Mouse (Mus musculus) lung, embryonic 14.5 days (tissue): ENCODE measurements around the gene Asb10. TPM values are rescaled to one million over a fixed set of nuclear protein-coding genes. Genes with fewer than 3 reads are reported as not detected.
"Not testable (repeated sequence)": the region's sequence is repeated elsewhere in the genome, so short reads cannot be mapped to it uniquely, and the experiment has no call there.

Experiments used
- ATAC-seq: fragments of 200-750 bp; cut with Nextera tagmentation; 2 replicates; pipeline ENCODE4 v1.8.0; 2017; ENCODE audit warnings: mild to moderate bottlenecking, moderate TSS enrichment, moderate library complexity; ENCODE audit not compliant: insufficient read depth
- DNase-seq: peaks from one replicate; pipeline ENCODE4 v3.0.0-alpha.2; 2015
- H3K27ac ChIP-seq: fragments of 300-500 bp; sonication (generic); 2 replicates; pipeline ENCODE4 v1.5.1; 2014; ENCODE audit warnings: low read depth, mild to moderate bottlenecking, moderate library complexity
- H3K27me3 ChIP-seq: fragments of 300-500 bp; sonication (generic); 2 replicates; pipeline ENCODE4 v1.6.1; 2014; ENCODE audit warnings: low read length, control low read depth; ENCODE audit not compliant: insufficient read depth
- H3K36me3 ChIP-seq: fragments of 300-500 bp; sonication (generic); 2 replicates; pipeline ENCODE4 v1.6.1; 2014; ENCODE audit warnings: control low read depth; ENCODE audit not compliant: insufficient read depth
- H3K4me1 ChIP-seq: fragments of 300-500 bp; sonication (generic); 2 replicates; pipeline ENCODE4 v1.6.1; 2014; ENCODE audit warnings: antibody characterized with exemption, control low read depth; ENCODE audit not compliant: insufficient read depth
- H3K4me2 ChIP-seq: fragments of 300-500 bp; sonication (generic); 2 replicates; pipeline ENCODE4 v1.6.1; 2014; ENCODE audit warnings: mild to moderate bottlenecking
- H3K4me3 ChIP-seq: fragments of 300-500 bp; sonication (generic); 2 replicates; pipeline ENCODE4 v1.5.1; 2014; ENCODE audit warnings: low read depth, low read length
- H3K9ac ChIP-seq: fragments of 300-500 bp; sonication (generic); 2 replicates; pipeline ENCODE4 v1.6.1; 2014
- H3K9me3 ChIP-seq: fragments of 300-500 bp; sonication (generic); 2 replicates; pipeline ENCODE4 v1.6.1; 2016; ENCODE audit warnings: low read depth, low read length, control low read depth
- CTCF ChIP-seq: IDR thresholded peaks from 2 replicates; pipeline ENCODE4 v1.5.1; 2016; ENCODE audit warnings: antibody characterized with exemption, low read depth
- WGBS: fragments of 180-500 bp; shearing (Covaris S2); extraction: QIAGEN DNeasy Blood & Tissue Kit; methylation state at CpG from one replicate; pipeline ENCODE4 v1.1.7; 2014; 5-methylcytosine and 5-hydroxymethylcytosine counted together
- polyA plus RNA-seq: library from polyadenylated mRNA; unstranded; fragments of >200 nt; fragmentation: Nextera tagmentation; extraction: Ambion mirVana; gene quantifications from 2 replicates; pipeline ENCODE4 v1.2.1, GENCODE M21; 2014

Asb10 gene
- polyA plus RNA-seq, 1 experiment from 2014 or later, result 0.29 TPM

GRCm38 (mm10) chr5:24577183-24577929 is 36.6 kb upstream of the Asb10 start, which contains the start of gene Abcf2:
Gene Abcf2, minus strand, starts transcription at chr5:24577467.
- no peak for TF ChIP-seq CTCF
- Histone ChIP-seq H3K27ac (peak within 1 kb of the TSS; percentile 90), H3K4me1 (peaks cover 5% of the 10 kb centered on the region; the same call in 1 of the 2 replicates), H3K9ac (peak within 1 kb of the TSS; percentile 60), H3K27me3 (no peaks in the 10 kb centered on the region), H3K9me3 (no peaks in the 10 kb centered on the region), H3K36me3 (peaks cover 28% of the 10 kb centered on the region), H3K4me2 (peak within 1 kb of the TSS; percentile 74), H3K4me3 (peak within 1 kb of the TSS; percentile 66)
- DNase-seq, result peak; percentile 100
- ATAC-seq, result peak; percentile 97
- under 1% methylated on average over 48 of the region's 48 CpGs for WGBS

DNA sequence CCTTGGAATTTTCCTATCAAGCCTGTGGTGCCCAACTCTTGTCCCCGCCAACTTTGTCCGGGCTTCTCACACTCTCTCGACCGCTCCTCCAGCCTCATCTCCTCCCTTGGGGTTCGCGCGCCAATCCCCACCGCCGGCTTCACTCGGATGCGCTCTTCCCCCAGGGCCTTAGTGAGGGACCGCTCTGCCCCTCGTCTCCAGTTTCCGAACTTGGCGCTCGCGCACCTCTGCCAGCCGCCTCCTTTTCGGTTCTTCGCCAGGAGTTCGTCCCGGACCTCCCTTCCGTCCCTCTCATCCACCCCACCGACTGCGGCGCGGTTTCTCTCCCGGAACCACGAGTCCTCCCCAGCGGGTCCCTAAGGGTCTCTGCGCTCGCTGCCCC is 36.0 kb upstream of the Asb10 start:
- no peak for TF ChIP-seq CTCF
- Histone ChIP-seq H3K27me3 (no peaks in the 10 kb centered on the region), H3K4me1 (peaks cover 5% of the 10 kb centered on the region; the same call in 1 of the 2 replicates), H3K9ac (peak overlapping the region; percentile 60), H3K4me2 (peak overlapping the region; percentile 74), H3K9me3 (no peaks in the 10 kb centered on the region), H3K36me3 (peaks cover 34% of the 10 kb centered on the region), H3K27ac (peak overlapping the region; percentile 48; the same call in 1 of the 2 replicates), H3K4me3 (peak overlapping the region; percentile 66)
- WGBS, result under 1% methylated on average over 32 of the region's 32 CpGs
- DNase-seq, result peak; percentile 61
- ATAC-seq, result peak; percentile 41

- ATAC-seq (no peak), DNase-seq (no peak)
- 78% methylated on average over 1 of the region's 1 CpGs for WGBS
- Histone ChIP-seq H3K9me3 (no peaks in the 10 kb centered on the region), H3K27ac (no peak overlapping the region), H3K9ac (peak overlapping the region; percentile 60; the same call in 1 of the 2 replicates), H3K4me3 (peak overlapping the region; percentile 66), H3K36me3 (peaks cover 42% of the 10 kb centered on the region), H3K4me1 (peaks cover 5% of the 10 kb centered on the region; the same call in 1 of the 2 replicates), H3K4me2 (peak overlapping the region; percentile 74), H3K27me3 (no peaks in the 10 kb centered on the region)
- no peak for TF ChIP-seq CTCF
Measured at GRCm38 (mm10) chr5:24575948-24576347, 35.2 kb upstream of the Asb10 start.

DNA sequence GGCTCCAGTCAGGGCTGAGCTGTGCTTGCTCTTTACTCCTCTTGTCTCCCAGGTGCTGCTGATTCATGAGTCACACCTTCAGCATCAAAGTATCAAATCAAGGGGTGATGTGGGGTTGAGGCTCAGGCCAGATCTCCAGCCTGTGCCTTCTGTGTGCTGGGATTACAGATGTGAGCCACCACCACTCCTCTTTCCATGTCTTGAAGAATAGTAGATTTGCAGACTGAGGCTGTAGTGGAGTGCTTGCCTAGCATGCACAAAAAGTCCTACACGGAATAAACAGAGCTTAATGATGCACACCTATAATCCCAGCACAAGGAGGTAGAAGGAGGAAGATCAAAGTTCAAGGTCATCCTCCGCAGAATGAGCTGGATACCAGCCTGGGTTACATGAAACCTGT is 15.9 kb upstream of the Asb10 start, which contains the start of gene 4931409K22Rik:
4931409K22Rik (minus strand) TSS at position 101 of the 400 bp plus-strand sequence.
- Histone ChIP-seq H3K9ac (no peak within 1 kb of the TSS), H3K4me1 (no peaks in the 10 kb centered on the region), H3K4me3 (no peak within 1 kb of the TSS), H3K27ac (no peak within 1 kb of the TSS), H3K9me3 (no peaks in the 10 kb centered on the region; the same call in 1 of the 2 replicates), H3K4me2 (no peak within 1 kb of the TSS), H3K27me3 (no peaks in the 10 kb centered on the region), H3K36me3 (no peaks in the 10 kb centered on the region)
- WGBS, result 64% methylated on average over 2 of the region's 2 CpGs
- DNase-seq, result no peak
- TF ChIP-seq CTCF, result no peak
- no peak for ATAC-seq

- not testable (repeated sequence) for H3K27me3 ChIP-seq, H3K27ac ChIP-seq, DNase-seq, H3K4me2 ChIP-seq, H3K4me3 ChIP-seq, H3K9ac ChIP-seq, H3K4me1 ChIP-seq, ATAC-seq, H3K36me3 ChIP-seq, H3K9me3 ChIP-seq
- WGBS, result 86% methylated on average over 7 of the region's 7 CpGs
Measured at GRCm38 (mm10) chr5:24555335-24555734, 14.6 kb upstream of the Asb10 start.

- ATAC-seq (no peak), DNase-seq (peak; percentile 22)
- Histone ChIP-seq H3K4me1 (peaks cover 9% of the 10 kb centered on the region), H3K9me3 (no peaks in the 10 kb centered on the region; the same call in 1 of the 2 replicates), H3K4me2 (no peak overlapping the region), H3K36me3 (no peaks in the 10 kb centered on the region), H3K9ac (no peak overlapping the region), H3K4me3 (no peak overlapping the region), H3K27ac (no peak overlapping the region), H3K27me3 (peaks cover 5% of the 10 kb centered on the region; the same call in 1 of the 2 replicates)
- WGBS, result 54% methylated on average over 5 of the region's 5 CpGs
- no peak for TF ChIP-seq CTCF
Measured at GRCm38 (mm10) chr5:24553621-24554244, 13.0 kb upstream of the Asb10 start.

DNA sequence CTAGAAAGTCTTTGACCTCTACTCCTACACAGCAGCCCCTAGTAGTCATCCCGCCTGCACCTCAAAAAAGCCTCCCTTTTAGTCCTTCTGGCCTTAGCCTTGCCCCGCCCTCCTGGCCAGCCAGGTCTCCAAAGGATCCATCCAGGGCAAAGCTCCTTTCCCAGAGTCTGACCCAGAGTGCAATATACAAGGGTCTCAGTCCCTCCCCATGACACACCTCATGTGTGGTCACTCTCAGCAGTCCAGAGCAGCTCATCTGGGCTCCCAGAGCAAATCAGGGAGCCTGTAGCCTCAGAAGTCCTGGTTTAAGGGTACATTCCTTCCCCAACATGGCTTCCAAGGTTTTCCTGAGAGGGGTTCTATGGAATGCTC is 10.5 kb upstream of the Asb10 start:
- ATAC-seq (peak; percentile 15; the same call in 1 of the 2 replicates), DNase-seq (no peak)
- no peak for TF ChIP-seq CTCF
- Histone ChIP-seq H3K4me3 (no peak overlapping the region), H3K9me3 (no peaks in the 10 kb centered on the region; the same call in 1 of the 2 replicates), H3K27ac (no peak overlapping the region), H3K27me3 (peaks cover 5% of the 10 kb centered on the region; the same call in 1 of the 2 replicates), H3K4me1 (peaks cover 9% of the 10 kb centered on the region), H3K36me3 (no peaks in the 10 kb centered on the region), H3K9ac (no peak overlapping the region), H3K4me2 (peak overlapping the region; percentile 53)
- WGBS, result 57% methylated on average over 2 of the region's 2 CpGs
